Mouse (Mus musculus) megakaryocyte progenitor cell, adult 5-6 weeks (primary cell): ENCODE results near the gene Rhobtb1. TPM values are rescaled to one million over a fixed set of nuclear protein-coding genes. Genes with fewer than 3 reads are reported as not detected.

ENCODE experiments used
- ATAC-seq: replicated peaks from 2 replicates; pipeline ENCODE4 v1.8.0; 2016; ENCODE audit warnings: mild to moderate bottlenecking, moderate TSS enrichment, inconsistent platforms; ENCODE audit not compliant: poor library complexity
- total RNA-seq, 2 experiments: library from RNA; stranded (forward) in 1 of 2; stranded (reverse) in 1 of 2; fragments of 157-497, 149-512 nt in 1 of 2; fragments of 200-1000 nt in 1 of 2; gene quantifications; 2 replicates each; pipeline versions ENCODE4 v1.2.3 to v1.2.4; 2015 to 2017

Rhobtb1 gene
- total RNA-seq, 2 experiments from 2014 or later = 1.7 to 2.0 TPM

DNA sequence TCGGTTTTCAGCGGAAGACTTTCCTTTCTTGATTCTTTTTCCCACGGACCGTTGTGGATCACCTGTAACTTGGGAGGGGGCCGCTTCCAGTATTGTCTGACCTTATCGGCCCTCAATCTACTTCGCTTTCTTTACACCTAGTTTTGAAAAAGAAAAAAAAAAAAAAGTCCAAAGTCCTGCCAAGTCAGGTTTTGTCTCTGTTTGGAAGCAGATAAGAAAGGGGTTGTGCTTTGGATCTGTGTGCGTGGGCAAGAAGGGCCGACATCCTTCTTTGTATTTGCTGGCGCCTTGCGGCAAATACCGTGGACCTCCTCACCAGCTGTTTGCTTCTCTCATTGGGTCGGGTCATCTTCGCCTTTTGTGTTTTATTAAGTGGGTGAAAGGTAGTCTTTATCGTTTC lies 114.2 kb downstream of the Rhobtb1 start:
- no peak for ATAC-seq

DNA sequence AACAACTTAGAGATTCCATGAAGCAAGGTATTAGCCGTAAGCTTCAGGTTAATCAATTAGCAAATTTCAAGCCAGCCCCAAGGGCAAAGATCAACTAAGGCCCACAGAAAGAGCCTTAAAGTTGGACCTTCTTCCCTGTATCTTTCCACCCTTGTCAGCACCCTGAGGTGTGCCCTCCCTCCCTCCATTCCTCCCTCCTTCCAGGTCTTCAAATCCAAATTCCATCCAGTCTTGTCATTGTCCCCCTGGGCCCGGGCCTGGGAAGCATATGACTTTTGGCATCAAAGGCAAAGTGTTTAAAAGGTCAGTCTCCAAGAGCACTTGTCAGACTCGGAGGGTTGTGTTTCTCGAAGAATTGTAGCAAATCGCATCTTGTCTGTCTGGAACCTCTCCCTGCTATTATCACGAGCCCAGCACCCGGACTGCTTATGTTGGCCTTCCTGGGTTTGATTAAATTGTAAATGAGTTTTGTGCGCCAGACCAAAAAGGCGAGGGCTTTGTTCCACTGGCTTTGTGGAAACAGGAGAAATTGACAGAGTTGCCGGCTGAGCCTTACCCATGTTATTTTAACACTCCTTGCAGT lies 116.9 kb downstream of the Rhobtb1 start:
- ATAC-seq = no peak

DNA sequence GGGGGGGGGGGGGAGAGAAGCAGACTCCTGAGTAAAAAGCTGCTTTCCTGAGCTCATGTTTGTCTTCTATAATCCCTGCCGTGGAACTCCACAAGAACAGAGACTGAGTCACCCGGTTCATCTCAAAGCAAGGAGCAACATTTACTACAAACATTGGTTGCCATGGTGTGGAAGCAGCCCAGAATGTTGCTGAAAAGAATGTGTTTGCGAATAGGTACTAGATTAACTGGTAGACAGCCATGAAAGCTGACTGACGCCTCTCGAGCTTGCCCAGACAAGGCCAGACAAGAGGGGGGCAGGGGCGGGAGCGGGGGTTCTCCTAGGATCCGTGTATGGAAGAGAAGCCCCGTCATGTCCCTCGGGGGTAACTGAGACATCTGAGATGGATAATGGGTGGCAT lies 120.2 kb downstream of the Rhobtb1 start:
- ATAC-seq = no peak

DNA sequence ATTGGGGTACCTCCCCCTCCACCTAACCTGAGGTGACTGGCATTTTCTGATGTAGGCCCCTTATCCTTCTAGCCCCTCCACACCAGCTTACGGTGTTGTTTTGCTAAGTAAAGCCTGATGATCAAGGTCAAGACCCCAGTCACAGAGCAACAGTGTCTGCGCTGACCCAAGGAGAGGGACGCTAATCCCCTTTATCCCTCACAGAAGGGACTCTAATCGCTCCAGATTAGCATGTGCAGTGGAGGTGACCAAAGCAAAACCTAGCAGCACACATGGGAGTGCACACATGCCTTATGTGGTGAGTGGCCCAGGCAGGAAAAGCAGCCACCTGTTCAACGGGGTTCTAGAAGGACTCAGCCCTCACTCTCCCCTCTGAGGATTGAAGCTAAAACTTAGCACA lies 123.0 kb downstream of the Rhobtb1 start:
- ATAC-seq = no peak

DNA sequence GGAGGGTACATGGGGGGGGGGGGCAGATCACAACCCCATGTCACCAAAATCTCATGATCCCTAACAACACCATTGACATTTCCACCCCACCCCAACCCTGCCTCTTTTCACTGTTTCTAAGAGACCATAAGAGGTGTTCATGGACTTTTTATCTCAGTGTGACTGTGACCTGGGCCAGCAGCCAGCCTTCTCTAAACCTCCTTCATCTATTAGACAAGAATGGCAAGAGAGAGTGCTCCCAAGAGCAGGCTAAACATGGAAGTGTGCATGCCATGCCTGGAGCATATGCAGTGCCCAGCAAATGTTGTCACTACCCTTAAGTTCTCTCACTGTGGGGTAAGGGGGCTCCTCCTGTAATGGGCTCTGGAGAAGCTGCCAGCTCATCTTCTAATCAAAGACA lies 123.5 kb downstream of the Rhobtb1 start:
- ATAC-seq = no peak

DNA sequence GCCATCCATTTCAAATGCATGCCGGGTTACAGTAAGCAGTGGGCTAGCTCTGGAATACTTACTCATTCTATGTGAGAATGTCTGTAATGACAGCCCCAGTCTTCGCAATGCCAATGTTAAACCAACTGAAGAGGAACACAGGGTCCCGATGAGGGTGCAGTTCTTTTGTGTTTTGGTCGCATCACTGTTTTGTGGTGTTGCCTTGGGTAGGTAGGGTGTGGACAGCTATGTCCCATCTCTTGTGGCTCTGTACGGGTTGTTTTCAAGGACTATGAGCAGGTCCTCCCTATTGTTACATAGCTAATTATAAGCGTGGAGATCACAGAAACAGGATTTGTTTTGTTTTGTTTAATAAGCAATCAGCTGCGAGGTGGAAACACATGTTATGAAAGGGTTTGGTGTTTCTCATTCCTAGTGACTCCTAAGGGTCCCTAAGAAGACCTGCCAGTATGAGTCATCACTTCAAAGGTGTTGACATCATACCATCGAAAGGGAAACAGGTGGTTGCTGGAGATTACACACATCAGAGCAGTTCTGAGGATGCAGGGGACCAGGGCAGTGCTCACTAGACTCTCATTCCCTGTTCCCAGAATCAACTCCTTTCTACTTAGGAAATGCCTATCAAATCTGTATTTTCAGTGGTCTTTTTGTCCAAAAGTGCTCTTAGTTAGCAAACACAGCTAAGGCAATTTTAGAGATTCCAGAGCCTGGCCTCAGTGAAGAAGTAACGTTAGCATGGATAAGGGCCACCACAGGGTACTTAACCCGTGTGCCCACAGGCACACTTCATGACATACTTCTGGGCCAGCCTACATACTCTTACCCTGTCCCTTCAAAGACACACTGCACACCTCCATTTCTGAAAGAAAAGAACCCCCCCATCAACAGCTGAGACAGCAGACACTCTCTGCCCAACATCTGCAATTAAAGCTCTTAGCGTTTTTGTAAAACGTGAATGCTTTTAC lies 124.9 kb downstream of the Rhobtb1 start:
- ATAC-seq = no peak

DNA sequence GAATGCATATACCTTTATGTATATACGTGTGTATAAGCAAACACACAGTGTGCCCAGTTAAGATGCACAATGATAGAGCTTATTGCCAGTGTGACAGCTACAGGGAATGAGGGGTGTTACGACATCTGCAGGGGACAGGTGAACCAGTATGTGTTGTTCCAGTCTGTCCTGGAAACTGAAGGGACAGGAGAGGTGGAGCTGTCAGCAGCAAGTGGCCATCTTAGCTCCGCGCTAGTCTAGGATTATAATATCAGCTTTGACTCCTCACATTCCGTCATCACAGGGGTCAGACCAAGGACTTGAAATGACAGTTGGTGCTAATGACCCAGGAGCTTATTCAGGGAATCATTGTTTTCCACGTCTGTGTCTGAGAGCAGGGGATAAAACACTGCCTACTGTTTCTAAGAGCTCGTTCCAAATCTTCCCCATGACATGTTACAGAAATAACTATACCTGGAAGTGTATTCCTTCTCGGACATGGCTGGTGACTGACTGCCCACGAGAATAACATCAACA lies 125.7 kb downstream of the Rhobtb1 start:
- ATAC-seq = no peak

DNA sequence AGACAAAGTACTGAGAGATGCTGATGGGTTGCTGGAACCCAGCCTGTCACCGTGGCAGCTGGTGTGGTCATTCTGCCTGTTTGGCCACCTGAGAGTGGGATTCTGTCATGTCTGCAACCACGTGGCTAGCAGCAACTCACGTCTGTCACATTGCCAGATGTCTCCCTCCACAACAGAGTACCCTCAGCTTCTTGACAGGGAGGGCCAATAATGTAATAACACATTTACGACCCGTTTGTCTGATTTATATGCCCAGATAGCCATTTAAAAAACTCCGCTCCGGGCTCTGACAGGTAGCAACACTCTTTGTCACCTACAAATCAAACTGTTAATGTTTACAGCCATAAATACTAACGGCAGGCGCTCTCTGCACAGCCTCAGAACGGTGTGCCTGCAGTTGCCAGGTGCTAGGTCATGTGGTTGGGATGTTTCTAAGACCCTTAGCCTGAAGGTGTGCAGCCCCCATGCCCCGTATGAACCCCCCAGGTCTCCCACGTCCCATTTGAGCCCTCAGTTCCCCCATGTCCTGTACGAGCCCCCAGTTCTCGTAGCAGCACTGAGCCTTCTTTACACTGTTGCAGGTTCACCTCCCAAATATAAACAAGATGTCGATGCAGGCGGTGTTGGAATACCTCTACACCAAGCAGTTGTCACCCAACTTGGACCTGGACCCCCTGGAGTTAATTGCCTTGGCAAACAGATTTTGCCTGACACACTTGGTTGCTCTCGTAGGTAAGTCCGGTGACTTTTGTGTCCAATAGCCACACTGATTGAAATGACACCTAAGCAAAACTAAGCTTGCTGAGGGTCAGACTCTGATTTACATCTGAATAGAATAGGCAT lies 127.8 kb downstream of the Rhobtb1 start:
- no peak for ATAC-seq

DNA sequence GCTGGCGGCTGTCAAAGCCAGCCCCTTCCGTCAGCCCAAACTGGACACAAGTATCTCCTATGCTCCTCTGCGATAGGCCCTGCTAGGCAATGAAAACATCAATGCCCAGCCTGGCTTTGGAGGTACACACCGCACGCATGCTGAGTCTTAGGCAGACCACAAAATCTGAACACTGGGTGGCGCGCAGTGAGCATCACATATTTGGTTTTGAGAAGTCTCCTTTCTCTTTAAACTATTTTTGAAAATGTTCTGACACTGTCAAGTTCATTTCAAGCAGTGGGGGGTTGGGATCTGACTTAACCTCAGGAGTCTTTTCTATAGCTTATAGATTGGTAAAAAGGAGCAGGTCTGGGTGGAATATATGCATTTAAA lies 128.4 kb downstream of the Rhobtb1 start:
- ATAC-seq = no peak

DNA sequence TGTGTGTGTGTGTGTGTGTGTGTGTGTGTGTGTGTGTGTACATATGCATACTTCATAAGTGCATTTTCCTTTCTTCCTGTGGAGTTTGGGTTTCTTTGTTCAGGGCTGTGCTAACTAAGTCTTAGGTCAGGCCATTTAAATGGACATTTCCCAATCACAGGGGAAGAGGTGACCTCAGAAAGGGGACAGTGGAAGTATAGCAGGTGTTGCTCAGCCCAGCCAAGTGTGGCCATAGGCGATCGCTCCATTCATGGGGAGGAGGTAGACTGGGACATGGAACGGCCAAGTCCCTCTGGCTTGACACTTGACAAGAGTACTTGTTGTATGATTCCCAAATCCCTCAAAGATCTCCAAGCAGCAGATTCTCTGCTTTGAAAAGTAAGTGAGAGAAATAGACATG lies 135.7 kb downstream of the Rhobtb1 start:
- ATAC-seq = no peak

DNA sequence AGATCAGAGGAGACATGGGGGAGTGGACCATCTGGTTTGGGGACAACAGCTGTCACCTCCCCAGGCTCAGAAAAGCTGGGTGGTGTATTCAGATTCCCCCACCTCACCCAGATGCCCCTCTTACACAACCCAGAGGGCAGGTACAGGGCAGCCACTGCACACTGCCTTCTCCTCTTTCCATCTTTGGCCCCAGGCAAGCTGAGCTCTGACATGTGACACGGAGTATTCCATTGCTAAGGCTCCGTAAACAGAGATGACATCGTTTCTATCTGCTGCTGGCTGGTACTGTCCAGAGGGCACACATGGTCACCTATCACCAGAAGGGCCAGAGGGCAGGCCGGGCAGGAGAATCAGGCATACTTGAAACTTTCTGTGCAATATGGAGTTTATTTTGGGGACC lies 136.9 kb downstream of the Rhobtb1 start:
- no peak for ATAC-seq

DNA sequence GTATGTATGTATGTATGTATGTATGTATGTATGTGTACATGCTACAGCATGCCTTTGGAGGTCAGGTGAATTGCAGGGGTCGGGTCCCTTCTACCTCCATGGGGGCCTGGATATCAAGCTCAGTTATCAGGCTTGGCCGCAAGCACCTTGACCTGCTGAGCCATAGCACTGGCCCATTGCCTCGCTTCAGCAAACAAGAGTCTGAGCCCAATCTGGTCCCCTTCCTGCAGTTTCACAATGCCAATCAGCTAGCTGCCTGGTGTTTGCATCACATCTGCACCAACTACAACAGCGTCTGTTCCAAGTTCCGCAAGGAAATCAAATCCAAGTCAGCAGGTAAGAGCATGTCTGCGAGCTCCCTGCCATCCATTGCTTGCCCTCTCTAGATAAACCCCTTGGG lies 137.5 kb downstream of the Rhobtb1 start:
- ATAC-seq = no peak

DNA sequence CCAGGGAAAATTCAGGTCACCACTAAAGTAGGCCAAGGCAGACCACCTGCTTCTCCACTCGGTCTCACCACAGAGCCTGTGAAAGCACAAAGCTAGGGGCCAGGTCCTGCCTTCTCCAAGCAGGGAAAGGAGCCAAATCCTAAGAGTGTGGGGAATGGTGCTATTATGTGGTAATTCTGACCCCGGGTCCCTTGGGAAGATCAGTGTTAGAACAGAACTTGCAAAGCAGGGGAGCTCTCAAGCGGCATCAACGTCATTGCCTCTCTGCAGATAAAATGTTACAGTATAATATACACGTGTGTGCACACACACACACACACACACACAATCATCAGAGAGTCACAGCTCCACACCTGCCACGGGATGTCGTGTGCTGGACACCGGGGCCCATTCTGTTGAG lies 139.5 kb downstream of the Rhobtb1 start:
- ATAC-seq = no peak

DNA sequence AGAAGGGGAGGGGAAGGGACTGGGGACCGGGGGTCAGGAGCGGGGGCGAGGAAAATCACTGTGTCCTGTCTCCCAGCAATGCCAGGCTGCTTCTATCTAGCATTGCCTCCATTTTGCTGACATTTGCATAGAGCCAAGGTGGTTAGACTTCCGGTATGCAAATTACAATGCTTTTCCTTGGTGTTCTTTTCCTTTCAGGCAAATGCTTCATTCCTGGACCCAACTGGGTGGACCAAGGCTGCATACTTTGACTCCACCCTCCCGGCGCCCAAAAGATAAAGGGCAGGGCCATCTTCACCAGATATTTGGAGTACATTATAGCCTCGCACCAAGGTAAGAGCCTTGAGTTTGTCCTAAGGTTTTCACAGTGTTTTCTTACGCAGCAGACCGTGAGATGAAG lies 144.7 kb downstream of the Rhobtb1 start:
- no peak for ATAC-seq

DNA sequence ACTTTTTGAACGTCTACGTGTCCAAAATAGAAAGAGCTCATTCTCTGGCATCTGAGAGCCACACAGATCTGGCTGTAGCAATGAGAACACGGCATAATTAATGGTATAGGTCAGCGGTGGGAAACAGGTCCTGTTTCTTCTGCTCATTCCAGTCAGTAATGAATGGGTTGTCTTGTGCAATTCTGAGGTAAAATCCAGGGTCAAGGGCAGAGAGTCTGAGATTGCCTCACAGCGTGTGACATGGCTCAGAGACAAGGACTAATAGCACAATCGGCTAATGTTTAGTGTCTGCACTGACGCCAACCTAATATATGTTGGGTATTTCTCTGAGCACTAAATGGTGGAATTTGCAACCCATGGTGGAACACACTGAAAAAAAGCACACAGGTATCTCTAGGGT lies 148.8 kb downstream of the Rhobtb1 start:
- no peak; the same call in 1 of the 2 replicates for ATAC-seq

DNA sequence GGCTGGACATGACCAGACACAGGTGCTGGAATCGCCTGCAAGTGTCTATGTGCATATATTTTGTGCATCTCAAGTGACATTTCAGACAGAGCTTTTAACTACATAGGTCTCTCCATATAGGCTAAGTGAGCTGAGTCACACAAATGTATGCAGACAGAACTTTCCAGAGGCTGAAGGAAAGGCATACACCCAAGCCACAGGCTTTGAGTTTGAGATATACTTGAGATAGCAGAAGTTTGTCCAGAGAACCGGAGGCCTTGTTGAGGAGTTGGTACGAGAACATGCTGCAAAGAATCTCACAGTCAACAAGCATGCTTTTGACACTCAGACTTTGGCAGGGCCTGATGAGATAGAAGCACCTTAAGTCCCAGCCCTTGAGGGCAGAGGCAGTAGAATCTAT lies 151.4 kb downstream of the Rhobtb1 start:
- ATAC-seq = no peak

DNA sequence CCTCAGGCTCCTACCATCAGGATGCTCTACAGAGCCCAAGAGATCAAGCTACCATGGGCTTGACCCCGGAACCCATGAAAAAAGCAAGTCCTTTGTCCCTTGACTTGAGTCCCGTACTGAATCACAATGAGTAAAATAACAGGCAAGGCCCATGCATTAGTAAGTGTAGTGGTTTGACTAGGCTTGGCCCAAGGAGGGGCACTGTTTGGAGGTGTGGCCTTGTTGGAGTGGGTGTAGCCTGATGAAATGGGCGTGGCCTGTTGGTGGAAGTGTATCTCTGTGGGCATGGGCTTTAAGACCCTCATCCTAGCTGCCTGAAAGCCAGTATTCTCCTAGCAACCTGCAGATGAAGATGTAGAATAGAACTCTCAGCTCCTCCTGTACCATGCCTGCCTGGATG lies 153.6 kb downstream of the Rhobtb1 start:
- ATAC-seq = no peak

DNA sequence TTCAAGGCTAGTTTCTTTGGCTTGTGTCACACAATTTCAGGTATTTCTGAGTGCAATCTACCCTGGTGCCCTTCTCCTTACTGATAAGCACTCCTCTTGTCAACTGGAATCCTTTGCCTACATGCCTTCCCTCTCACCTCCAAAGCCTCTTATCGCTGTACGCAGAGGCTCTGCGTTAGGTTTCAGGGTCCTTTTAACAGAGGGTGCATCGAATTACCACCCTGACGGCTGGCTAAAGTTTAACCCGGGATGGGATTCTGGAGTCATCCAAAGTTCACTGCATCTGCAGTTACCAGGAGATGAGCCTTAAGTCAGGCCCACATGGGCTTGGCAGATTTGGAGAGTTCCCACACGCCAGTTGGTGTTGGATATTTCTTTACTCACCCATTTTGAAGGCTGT lies 154.4 kb downstream of the Rhobtb1 start:
- no peak for ATAC-seq

DNA sequence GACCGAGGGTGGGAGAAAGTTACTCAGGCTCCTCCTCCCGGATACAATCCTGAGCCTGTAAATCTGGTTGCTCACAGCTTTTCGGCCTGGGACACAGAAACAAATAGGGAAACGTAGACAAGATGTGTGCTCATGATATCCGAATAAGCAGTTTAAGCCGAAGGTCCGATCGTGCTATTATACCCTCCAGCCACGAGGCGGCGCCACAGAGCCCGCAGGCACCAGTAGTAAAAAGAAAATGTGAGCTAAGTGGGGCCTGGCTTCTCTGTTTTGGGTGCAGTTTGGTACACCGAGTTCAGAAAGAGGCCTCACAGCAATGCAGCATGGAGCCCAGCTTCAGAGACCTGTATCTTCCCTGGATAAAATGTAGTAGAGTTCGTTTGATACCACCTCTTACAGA lies 155.0 kb downstream of the Rhobtb1 start:
- peak; percentile 78 for ATAC-seq

DNA sequence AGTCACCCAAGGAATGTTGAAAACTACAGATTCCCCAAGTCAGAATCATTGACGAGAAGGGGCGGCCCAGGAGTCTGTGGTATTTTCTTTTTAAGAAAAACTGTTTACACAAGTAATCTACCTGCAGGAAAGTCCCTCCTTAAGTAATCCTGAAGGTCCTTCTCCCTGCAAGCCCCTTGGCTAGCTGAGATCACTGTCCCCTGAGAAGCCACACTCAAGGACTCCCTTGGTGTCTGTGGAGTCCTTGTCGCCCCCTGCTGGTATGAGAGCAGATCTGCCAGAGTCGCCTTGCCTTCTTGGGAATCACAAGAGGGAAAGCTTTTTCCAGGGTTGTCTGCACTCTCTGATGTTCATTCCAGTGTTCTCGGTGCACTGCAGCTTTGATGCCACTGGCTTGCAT lies 155.8 kb downstream of the Rhobtb1 start:
- peak; percentile 71 for ATAC-seq

DNA sequence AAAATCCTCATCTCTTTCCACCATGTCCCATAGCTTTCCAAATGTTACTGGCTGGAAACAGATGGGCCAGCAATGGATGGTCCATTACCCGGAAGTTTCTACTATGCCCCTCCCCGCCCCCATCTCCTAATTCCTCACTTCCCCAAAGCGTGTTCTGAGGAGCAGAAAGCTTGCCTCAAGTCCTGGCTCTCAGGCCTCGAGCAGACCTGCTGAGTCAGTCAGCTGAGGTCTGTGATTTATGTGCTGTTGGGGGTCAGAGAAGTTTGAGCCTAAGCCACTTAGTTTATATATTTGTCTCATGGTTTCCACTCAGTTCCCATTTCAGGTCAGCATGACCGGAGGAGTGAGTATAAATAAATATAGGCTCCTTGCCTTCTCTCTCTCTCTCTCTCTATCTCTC lies 157.9 kb downstream of the Rhobtb1 start:
- peak; percentile 64 for ATAC-seq
